Mouse (Mus musculus): ENCODE measurements at regions not wholly inside any gene's neighbourhood (a gene's known extent, or its start where the extent isn't known, plus 50 kb on each side); places are given as distances from the start of the nearest gene placed in this dataset.

DNA sequence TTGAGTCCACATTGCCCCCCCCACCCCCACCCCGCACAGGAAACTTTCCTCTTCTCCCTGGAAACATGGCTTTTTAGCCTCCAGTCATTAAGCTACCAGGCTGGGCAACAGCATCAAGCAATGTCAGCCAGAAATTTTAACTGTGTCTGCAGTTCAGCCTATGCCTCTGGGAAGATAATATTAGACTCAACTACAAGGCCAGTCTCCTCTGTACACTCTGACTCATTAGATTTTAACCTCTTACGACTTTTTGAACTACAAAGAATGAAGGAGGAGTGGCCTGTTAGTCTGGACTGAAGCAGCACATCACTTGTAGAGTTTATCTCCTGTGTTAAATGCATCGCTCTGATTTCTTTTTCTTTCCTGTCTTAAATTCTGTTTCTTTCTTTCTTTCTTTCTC lies 50.3 kb upstream of the Ap1s2 start:
- Histone ChIP-seq H3K9ac (ENCODE audit: low read length) (no peak overlapping the region), H3K27me3 (ENCODE audit: control insufficient read depth, insufficient read depth, low read depth, low read length) (0 out of 2 replicates have a peak, but pooled peaks cover 2% of the 10 kb centered on the region), H3K4me1 (replicated peaks; ENCODE audit: control insufficient read depth, insufficient read depth, low read length) (no peaks in the 10 kb centered on the region), H3K9me3 (ENCODE audit: control insufficient read depth, low read length) (no peaks in the 10 kb centered on the region), H3K4me2 (ENCODE audit: low read depth, low read length) (no peak overlapping the region), H3K36me3 (ENCODE audit: control insufficient read depth, insufficient read depth, low read length) (no peaks in the 10 kb centered on the region), H3K27ac (ENCODE audit: low read length) (no peak overlapping the region), H3K4me3 (ENCODE audit: low read length) (no peak overlapping the region)
- WGBS, result 43% methylated on average over 3 of the region's 3 CpGs
- ATAC-seq (ENCODE audit: low read depth), result no peak

Data from lung, embryonic 16.5 days (tissue).